Mouse (Mus musculus): Measurements from ENCODE around the gene Uhmk1.
A peak's percentile ranks its signal among the peaks of the same experiment; 100 is the strongest.
"Not testable (repeated sequence)": the region's sequence is repeated elsewhere in the genome, so short reads cannot be mapped to it uniquely, and the experiment has no call there.

Gene Uhmk1

DNA sequence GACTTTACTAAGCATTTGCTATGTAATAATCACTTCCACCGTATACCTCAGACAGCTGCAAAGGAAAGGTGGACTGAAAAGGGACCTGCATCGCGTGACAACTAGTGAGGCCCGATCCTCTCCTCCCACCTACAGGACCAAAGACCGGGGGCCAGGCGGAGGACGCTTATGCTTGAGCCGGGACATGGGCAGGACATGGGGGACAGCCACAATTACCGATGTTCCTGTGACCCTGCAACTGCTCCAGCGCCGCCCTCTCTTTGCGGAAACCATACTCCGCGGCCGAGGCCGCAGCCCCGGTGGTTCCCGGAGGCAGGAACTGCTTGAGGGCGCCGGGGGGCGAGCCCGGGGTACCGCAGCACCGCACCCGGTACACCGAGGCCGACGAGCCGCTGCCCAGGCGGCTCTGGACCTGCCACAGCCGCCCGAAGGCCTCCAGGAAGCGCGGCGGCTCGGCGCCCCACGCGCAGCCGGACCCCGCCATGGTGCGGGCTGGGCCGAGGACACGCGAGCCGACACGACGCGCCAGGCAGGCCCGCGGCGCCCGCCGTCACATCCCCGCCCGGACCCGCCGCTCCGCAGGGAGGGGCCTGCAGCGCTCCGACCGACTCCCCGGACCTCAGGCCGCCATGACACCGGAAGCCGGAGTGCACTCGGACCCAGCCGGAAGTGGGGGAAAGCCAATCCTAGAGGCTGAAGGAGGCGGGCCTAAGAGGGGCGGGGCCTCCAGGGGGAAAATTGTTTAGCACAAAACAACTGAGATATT, at the start of gene Uhmk1:
Uhmk1 (minus strand) TSS at position 641 of the 766 bp plus-strand sequence.
- DNase-seq = peak; percentile 76 to 85

GRCm38 (mm10) chr1:170255560-170255910, 40.3 kb upstream of the Uhmk1 start:
- peak; percentile 55 to 68 for DNase-seq

- DNase-seq = peak in 1 of 2 experiments; percentile 1
Observed at GRCm38 (mm10) chr1:170254893-170255559, 39.8 kb upstream of the Uhmk1 start.

DNA sequence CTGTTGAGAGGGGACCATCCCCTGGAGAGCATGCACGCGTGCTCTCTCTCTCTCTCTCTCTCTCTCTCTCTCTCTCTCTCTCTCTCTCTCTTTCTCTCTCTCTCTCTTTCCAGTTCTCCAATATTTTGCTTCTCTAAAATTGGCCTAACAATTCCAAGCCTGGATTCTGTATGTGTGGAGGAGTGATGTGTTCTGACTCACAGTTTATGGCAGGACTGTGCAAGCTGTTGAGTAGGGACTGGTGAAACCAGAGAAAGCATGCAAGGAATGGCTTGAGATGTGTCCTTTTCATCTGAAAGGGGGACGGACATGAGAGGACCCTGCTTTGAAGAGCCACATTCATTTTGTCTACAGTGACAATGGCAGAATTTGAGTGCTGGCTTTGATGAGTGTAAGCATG, 29.8 kb upstream of the Uhmk1 start:
- DNase-seq = no peak

- DNase-seq = not testable (repeated sequence)
Observed at GRCm38 (mm10) chr1:170232688-170233087, 17.5 kb upstream of the Uhmk1 start, which contains the start of gene Sh2d1b2. Sh2d1b2 (plus strand) TSS chr1:170232749.

DNA sequence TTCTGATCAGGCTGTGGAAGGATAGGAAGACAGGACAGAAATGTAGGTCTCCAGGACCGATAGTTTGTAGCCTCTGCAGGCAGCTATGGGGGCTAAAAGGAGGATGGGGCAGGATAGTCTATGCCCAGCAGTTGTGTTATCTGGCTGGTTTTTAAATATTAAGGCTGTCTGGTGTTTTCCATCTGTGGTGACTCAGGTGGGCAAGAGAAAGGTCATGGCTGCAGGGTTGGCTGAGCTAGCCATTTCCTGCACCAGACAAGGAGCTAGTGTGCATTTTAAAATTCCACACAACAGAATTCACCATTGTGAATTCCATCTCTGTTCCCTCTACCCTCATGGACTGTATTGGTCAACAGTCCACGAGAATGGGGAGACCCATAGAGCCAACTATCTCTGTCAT, 8.1 kb upstream of the Uhmk1 start:
- DNase-seq = no peak

DNA sequence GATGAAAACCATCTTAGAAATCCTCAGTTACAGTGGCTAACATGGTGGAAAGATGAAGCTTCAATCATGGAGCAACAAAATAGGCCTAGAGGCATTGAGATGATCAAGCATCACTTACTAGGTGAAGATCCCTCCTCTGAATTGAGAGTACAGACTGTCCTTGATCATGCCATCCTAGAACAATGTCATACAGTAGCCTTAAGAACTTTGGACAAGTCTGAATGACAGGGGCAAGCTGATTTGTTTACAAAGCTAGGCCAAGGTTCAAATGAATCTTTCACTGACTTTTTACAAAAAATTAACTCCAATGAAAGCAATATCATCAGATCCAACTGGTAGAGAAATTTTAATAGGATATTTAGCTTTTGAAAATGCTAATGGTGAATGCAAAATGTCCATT, 5.2 kb upstream of the Uhmk1 start:
- no peak for DNase-seq

- DNase-seq = no peak
Observed at GRCm38 (mm10) chr1:170218091-170218884, 3.1 kb upstream of the Uhmk1 start.

- no peak for DNase-seq
Observed at GRCm38 (mm10) chr1:170215590-170215989, 393 bp upstream of the Uhmk1 start.

DNA sequence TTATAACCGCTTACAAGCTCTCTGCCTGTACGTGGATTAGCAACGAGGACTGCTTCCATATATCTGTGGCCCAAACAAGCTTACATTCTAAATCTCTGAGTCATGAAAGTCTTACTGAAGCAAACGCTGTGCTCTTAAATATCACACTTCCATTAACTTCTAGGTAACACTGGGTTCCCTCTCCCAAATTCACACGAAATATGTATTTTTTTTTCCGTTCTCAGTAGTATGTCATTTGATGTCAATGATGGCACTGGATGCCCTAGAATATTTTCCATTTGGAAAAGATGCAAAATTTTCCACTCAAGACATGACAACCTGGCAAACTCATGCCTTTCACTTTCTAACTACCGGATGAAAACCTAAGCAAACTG, 827 bp downstream of the Uhmk1 start:
- no peak for DNase-seq

DNA sequence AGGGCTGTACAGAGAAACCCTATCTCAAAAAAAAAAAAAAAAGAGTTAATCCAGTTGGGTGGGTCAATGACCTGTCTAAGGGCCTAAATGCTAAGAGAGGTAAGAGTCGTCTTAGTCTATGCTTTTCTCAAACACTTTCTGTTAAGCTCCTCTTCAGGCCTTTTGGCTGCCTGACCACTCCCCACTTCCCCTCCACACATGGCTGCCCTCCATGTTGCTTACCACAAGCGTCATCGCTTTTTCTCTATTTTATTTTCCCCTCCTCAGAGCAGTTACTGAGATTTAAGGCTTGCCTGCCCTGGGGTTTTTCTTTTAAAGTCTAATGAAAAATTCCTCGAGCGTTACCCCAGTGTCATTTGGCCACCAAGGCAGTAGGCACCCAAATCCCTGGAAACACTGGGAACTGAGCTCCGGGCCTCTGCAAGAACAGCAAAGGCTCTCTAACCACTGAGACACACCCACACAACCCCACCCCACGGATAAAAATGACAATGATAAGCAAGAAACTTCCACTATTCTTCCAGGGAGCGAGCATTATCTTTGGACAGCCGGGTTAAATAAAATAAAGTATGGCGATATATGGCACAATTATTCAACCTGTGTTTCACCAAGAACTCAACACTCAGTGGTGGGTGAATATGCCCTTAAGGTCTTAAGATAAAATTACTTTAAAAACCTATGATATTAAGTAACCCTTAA, 1.9 kb downstream of the Uhmk1 start:
- DNase-seq = no peak

GRCm38 (mm10) chr1:170206395-170206794, 8.8 kb downstream of the Uhmk1 start:
- no peak for DNase-seq

- no peak for DNase-seq
Observed at GRCm38 (mm10) chr1:170200379-170200778, 14.8 kb downstream of the Uhmk1 start.

- DNase-seq = no peak
Observed at GRCm38 (mm10) chr1:170196211-170196610, 19.0 kb downstream of the Uhmk1 start.

DNA sequence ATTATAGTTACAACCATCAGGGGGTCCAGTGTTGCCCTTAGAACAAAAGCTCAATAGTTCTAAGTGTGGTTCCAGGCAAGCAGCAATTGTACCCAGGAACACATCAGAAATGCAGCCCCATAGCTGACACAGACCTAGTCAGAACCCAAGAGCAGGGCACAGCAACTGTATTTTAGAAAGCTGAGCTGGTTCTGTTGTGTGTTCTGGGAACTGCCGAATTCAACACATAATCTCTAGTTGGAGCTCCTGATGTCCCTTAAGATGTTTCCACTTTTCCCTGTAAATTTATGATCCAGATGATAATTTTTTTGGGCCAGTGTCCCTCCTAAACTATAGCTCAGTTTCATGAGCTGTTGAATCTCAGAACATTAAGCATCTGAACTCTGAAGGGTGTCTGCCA, 23.3 kb downstream of the Uhmk1 start:
- DNase-seq = no peak

- no peak for DNase-seq
Observed at GRCm38 (mm10) chr1:170190225-170190624, 25.0 kb downstream of the Uhmk1 start.

DNA sequence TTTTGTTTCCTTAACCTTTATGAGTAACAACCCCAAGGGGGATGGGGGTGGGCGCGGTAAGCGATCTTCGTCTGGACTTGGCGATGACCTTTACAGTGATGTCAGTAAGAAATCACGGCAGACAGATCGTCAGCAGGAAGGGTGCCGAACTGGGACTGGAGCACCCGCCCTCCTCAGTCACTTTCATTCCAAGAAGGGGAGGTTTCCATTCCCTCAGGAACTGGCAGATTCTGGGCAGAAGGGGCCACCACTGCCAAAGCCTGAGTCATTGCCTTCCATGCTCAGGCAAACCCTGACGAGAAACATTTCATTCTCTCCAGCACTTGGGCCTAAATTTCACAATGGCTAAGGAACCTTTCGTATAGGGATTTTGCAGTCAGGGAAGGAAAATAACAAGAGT, 26.6 kb downstream of the Uhmk1 start:
- DNase-seq = peak in 1 of 2 experiments; percentile 7

GRCm38 (mm10) chr1:170186531-170186930, 28.7 kb downstream of the Uhmk1 start:
- DNase-seq = no peak

DNA sequence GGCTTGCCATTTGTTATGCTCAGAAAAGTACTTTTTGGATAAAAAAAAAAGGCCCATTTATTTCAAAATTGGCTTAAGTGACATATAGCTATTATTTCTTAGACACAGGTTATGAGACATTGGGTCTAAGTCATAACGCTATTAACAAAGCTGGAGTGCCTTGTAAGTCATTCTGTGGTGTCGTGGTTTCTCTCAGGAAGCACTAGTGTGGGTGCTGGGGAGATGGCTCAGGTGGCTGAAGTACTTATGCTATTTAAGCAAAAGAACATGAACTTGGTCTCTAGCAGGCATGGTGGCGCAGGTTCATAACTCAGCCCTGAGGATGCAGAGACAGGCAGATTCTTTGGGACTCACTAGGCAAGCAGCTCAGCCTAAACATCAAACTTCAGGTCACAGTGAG, 30.1 kb downstream of the Uhmk1 start:
- DNase-seq = no peak

DNA sequence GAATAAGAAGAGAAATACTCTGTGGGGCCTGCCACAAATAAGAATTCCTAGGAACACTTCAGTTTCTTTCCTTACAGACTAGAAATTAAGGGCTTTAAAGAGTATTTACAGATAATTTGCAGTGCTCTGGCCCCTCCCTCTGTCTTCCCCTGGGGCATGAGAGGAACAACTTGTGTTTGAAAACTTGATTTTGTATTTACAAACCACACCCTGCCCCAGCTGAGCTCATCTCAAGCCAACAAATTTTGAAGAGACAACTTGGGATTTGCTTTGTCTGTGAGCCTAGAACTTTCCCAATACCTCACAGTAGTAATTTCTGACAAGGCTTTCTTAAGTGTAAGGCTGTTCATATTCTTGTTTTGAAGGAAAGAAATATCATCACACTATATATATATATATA, 32.5 kb downstream of the Uhmk1 start:
- DNase-seq = no peak

- DNase-seq = no peak
Observed at GRCm38 (mm10) chr1:170176661-170177239, 38.4 kb downstream of the Uhmk1 start.

- DNase-seq = no peak
Observed at GRCm38 (mm10) chr1:170175848-170176247, 39.3 kb downstream of the Uhmk1 start.
